Mouse (Mus musculus): ENCODE results near the gene Crat. TPM values are rescaled to one million over a fixed set of nuclear protein-coding genes. Genes with fewer than 3 reads are reported as not detected.
A peak's percentile ranks its signal among the peaks of the same experiment; 100 is the strongest.

The Crat gene
- polyA plus RNA-seq, 1 experiment from 2014 or later: 164 TPM

DNA sequence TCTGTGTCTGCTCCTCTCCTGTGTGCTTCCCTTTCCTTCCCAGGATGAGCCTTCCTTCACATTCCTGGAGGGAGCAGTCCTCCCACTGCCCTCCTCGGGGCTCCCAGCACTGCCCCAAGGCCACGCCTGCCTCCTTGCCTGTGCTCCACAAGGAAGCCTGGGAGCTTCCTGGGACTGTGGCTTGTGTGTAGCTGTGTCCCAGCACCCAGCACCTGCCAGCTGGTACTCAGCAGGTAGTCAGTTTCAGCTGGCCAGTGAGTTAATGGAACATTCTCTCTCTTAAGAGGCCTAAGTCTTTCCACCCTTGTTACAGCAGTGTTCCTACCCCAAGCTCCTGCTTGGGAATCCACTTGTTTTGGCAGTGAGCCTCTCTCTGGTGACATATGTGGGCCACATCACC is 12.8 kb downstream of the Crat start:
- Histone ChIP-seq H3K4me1 (ENCODE audit: control insufficient read depth, insufficient read depth, low read length) (peaks cover 11% of the 10 kb centered on the region; the same call in 1 of the 2 replicates), H3K27me3 (ENCODE audit: control insufficient read depth, insufficient read depth, low read length) (no peaks in the 10 kb centered on the region), H3K9me3 (replicated peaks; ENCODE audit: control insufficient read depth, low read length) (no peaks in the 10 kb centered on the region), H3K27ac (ENCODE audit: low read length) (no peak overlapping the region), H3K9ac (ENCODE audit: low read length) (no peak overlapping the region), H3K36me3 (ENCODE audit: control insufficient read depth, insufficient read depth) (peaks cover 53% of the 10 kb centered on the region), H3K4me2 (ENCODE audit: low read depth, low read length) (no peak overlapping the region), H3K4me3 (ENCODE audit: low read length) (no peak overlapping the region)
- 57% methylated on average over 2 of the region's 2 CpGs for WGBS
- no peak for ATAC-seq (replicated peaks; ENCODE audit: extremely low read depth, insufficient read depth, low FRiP score)

DNA sequence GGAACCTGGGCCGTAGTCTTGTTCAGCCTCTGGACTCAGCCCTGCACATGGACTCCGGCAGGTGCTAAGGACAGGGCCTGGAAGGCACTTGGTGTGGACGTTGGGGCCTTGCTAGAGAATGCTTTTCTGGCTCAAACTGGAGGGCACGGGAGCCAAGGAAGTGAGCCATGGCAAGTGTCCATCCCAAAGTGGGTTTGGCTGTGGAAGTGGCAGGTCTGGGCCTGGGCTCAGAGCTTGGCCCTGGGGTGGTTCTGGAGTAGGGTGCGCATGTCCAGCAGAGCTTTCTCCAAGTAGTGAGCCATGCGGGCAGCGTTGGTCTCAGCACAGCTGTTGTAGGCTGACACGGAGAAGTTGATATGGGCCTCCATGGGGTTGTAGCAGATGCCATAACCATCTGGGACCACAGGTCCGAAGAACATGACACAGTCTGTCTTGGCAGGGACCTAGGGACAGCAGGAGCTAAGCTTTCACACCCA is 13.2 kb downstream of the Crat start:
- Histone ChIP-seq H3K4me2 (ENCODE audit: low read depth, low read length) (no peak overlapping the region), H3K27me3 (ENCODE audit: control insufficient read depth, insufficient read depth, low read length) (no peaks in the 10 kb centered on the region), H3K9me3 (replicated peaks; ENCODE audit: control insufficient read depth, low read length) (no peaks in the 10 kb centered on the region), H3K4me3 (ENCODE audit: low read length) (no peak overlapping the region), H3K27ac (ENCODE audit: low read length) (no peak overlapping the region), H3K36me3 (ENCODE audit: control insufficient read depth, insufficient read depth) (peaks cover 52% of the 10 kb centered on the region), H3K4me1 (ENCODE audit: control insufficient read depth, insufficient read depth, low read length) (peaks cover 11% of the 10 kb centered on the region; the same call in 1 of the 2 replicates), H3K9ac (ENCODE audit: low read length) (no peak overlapping the region)
- no peak for ATAC-seq (replicated peaks; ENCODE audit: extremely low read depth, insufficient read depth, low FRiP score)
- WGBS: 91% methylated on average over 9 of the region's 9 CpGs

GRCm38 (mm10) chr2:30401581-30401980 is 14.0 kb downstream of the Crat start:
- Histone ChIP-seq H3K27me3 (ENCODE audit: control insufficient read depth, insufficient read depth, low read length) (no peaks in the 10 kb centered on the region), H3K27ac (ENCODE audit: low read length) (no peak overlapping the region), H3K4me3 (ENCODE audit: low read length) (no peak overlapping the region), H3K9ac (ENCODE audit: low read length) (no peak overlapping the region), H3K9me3 (replicated peaks; ENCODE audit: control insufficient read depth, low read length) (no peaks in the 10 kb centered on the region), H3K4me1 (ENCODE audit: control insufficient read depth, insufficient read depth, low read length) (peaks cover 11% of the 10 kb centered on the region; the same call in 1 of the 2 replicates), H3K4me2 (ENCODE audit: low read depth, low read length) (no peak overlapping the region), H3K36me3 (ENCODE audit: control insufficient read depth, insufficient read depth) (peaks cover 52% of the 10 kb centered on the region)
- ATAC-seq (replicated peaks; ENCODE audit: extremely low read depth, insufficient read depth, low FRiP score): no peak
- 70% methylated on average over 1 of the region's 1 CpGs for WGBS

DNA sequence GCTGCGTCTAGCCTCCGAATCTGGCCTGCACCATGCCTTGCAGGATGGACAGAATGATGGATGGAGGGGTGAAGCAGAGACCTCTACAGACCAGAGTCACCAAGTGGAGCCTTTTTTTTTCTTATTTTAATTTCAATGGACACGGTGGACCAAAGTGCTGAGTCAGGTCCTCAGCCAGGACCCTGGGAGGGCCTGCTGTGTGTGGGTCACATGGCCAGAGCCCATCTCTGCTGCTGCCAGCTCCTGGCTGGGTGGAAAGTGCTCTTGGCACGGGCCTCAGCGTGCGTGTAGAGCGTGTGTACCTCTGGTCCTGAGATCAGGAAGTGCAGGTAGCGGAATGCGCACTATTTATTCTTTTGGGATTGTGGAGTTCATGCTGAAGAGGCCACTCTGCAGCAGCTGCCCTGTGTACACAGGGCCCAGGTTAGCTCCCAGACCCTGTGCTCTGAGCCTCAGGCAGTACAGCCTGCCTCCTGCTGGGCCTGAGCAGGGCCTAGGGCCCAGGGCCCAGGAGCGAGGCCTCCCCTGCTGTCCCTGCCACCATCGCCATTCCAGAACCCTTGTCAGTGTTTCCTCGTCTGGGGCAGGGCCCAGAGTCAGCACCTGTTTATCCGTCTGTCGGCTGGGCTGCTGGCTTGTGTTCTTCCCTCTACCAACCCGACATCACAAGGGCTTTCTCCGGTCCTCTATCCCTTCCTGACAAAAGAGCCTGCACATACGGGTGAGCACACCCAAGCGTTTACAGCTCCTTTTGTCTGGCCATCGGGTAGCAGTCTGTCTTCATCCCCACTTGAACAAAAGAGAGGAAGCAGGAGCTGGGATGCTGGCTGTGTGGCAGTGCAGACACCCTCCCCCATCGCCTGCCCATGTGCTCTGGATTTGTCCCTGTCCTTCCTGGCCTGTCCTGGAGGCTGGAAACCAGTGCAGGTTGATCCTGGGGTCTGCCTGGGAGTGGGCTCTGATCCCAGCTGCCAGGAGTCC is 16.1 kb downstream of the Crat start:
- 51% methylated on average over 20 of the region's 20 CpGs for WGBS
- peak; percentile 68 for ATAC-seq (replicated peaks; ENCODE audit: extremely low read depth, insufficient read depth, low FRiP score)

GRCm38 (mm10) chr2:30397986-30398512 is 17.6 kb downstream of the Crat start:
- Histone ChIP-seq H3K9me3 (replicated peaks; ENCODE audit: control insufficient read depth, low read length) (no peaks in the 10 kb centered on the region), H3K9ac (ENCODE audit: low read length) (no peak overlapping the region), H3K36me3 (ENCODE audit: control insufficient read depth, insufficient read depth) (peaks cover 34% of the 10 kb centered on the region), H3K27me3 (ENCODE audit: control insufficient read depth, insufficient read depth, low read length) (no peaks in the 10 kb centered on the region), H3K4me3 (ENCODE audit: low read length) (no peak overlapping the region), H3K4me2 (ENCODE audit: low read depth, low read length) (no peak overlapping the region), H3K27ac (ENCODE audit: low read length) (no peak overlapping the region), H3K4me1 (ENCODE audit: control insufficient read depth, insufficient read depth, low read length) (peaks cover 21% of the 10 kb centered on the region)
- ATAC-seq (replicated peaks; ENCODE audit: extremely low read depth, insufficient read depth, low FRiP score): no peak
- WGBS: 84% methylated on average over 10 of the region's 10 CpGs

More for the DNA sequence above, 16.1 kb downstream of the Crat start:
- Histone ChIP-seq H3K36me3 (ENCODE audit: control insufficient read depth, insufficient read depth) (peaks cover 38% of the 10 kb centered on the region), H3K27me3 (ENCODE audit: control insufficient read depth, insufficient read depth, low read length) (no peaks in the 10 kb centered on the region), H3K9me3 (replicated peaks; ENCODE audit: control insufficient read depth, low read length) (no peaks in the 10 kb centered on the region), H3K4me3 (ENCODE audit: low read length) (no peak overlapping the region), H3K4me2 (ENCODE audit: low read depth, low read length) (no peak overlapping the region), H3K4me1 (ENCODE audit: control insufficient read depth, insufficient read depth, low read length) (peaks cover 11% of the 10 kb centered on the region; the same call in 1 of the 2 replicates), H3K27ac (ENCODE audit: low read length) (peak overlapping the region; percentile 85), H3K9ac (ENCODE audit: low read length) (no peak overlapping the region; the same call in none of the 2 replicates)

GRCm38 (mm10) chr2:30396246-30396645 is 19.4 kb downstream of the Crat start:
- H3K27ac ChIP-seq (ENCODE audit: low read length): no peak overlapping the region
- H3K4me1 ChIP-seq (ENCODE audit: control insufficient read depth, insufficient read depth, low read length): peaks cover 27% of the 10 kb centered on the region
- peaks cover 19% of the 10 kb centered on the region for H3K36me3 ChIP-seq (ENCODE audit: control insufficient read depth, insufficient read depth)
- H3K9ac ChIP-seq (ENCODE audit: low read length): no peak overlapping the region
- H3K4me3 ChIP-seq (ENCODE audit: low read length): no peak overlapping the region
- H3K27me3 ChIP-seq (ENCODE audit: control insufficient read depth, insufficient read depth, low read length): no peaks in the 10 kb centered on the region
- no peak overlapping the region for H3K4me2 ChIP-seq (ENCODE audit: low read depth, low read length)
- no peaks in the 10 kb centered on the region for H3K9me3 ChIP-seq (replicated peaks; ENCODE audit: control insufficient read depth, low read length)
- ATAC-seq (replicated peaks; ENCODE audit: extremely low read depth, insufficient read depth, low FRiP score): no peak
- WGBS: 94% methylated on average over 7 of the region's 7 CpGs

DNA sequence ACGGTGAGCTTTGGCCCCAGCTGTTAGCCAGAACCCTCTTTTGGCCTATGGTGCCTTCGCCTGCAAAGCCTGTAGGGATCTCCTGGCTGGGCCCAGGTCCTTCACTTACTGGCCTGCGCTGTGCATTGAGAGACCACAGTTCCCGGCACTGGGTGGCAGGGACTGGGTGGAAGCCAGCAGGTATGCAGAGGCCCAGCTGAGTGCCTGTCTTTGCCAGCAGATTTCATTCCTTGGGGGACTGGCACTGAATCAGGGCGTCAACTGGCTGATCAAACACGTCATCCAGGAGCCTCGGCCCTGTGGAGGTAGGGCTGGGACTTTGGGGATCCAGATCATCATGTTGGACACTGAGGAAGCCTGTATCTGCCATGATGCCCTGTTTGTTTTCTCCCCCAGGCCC is 19.9 kb downstream of the Crat start:
- WGBS: 87% methylated on average over 7 of the region's 7 CpGs

GRCm38 (mm10) chr2:30393370-30393656 is 22.3 kb downstream of the Crat start:
- Histone ChIP-seq H3K4me3 (ENCODE audit: low read length) (peak overlapping the region; percentile 82), H3K36me3 (ENCODE audit: control insufficient read depth, insufficient read depth) (peaks cover 15% of the 10 kb centered on the region), H3K27ac (ENCODE audit: low read length) (peak overlapping the region; percentile 89), H3K27me3 (ENCODE audit: control insufficient read depth, insufficient read depth, low read length) (no peaks in the 10 kb centered on the region), H3K9ac (ENCODE audit: low read length) (peak overlapping the region; percentile 81), H3K4me2 (ENCODE audit: low read depth, low read length) (peak overlapping the region; percentile 90), H3K4me1 (ENCODE audit: control insufficient read depth, insufficient read depth, low read length) (peaks cover 18% of the 10 kb centered on the region), H3K9me3 (replicated peaks; ENCODE audit: control insufficient read depth, low read length) (no peaks in the 10 kb centered on the region)
- no peak for ATAC-seq (replicated peaks; ENCODE audit: extremely low read depth, insufficient read depth, low FRiP score)
- WGBS: 50% methylated on average over 1 of the region's 1 CpGs

More for the DNA sequence above, 19.9 kb downstream of the Crat start:
- no peak for ATAC-seq (replicated peaks; ENCODE audit: extremely low read depth, insufficient read depth, low FRiP score)
- no peak overlapping the region for H3K4me3 ChIP-seq (ENCODE audit: low read length)
- no peak overlapping the region for H3K9ac ChIP-seq (ENCODE audit: low read length)
- peaks cover 17% of the 10 kb centered on the region for H3K36me3 ChIP-seq (ENCODE audit: control insufficient read depth, insufficient read depth)
- H3K4me2 ChIP-seq (ENCODE audit: low read depth, low read length): no peak overlapping the region
- H3K9me3 ChIP-seq (replicated peaks; ENCODE audit: control insufficient read depth, low read length): no peaks in the 10 kb centered on the region
- no peaks in the 10 kb centered on the region for H3K27me3 ChIP-seq (ENCODE audit: control insufficient read depth, insufficient read depth, low read length)
- peaks cover 27% of the 10 kb centered on the region for H3K4me1 ChIP-seq (ENCODE audit: control insufficient read depth, insufficient read depth, low read length)
- H3K27ac ChIP-seq (ENCODE audit: low read length): no peak overlapping the region

All from heart, embryonic 16.5 days (tissue).